Mouse (Mus musculus) hindbrain, embryonic 11.5 days (tissue): Measurements from ENCODE around the gene Ak5. TPM values are rescaled to one million over a fixed set of nuclear protein-coding genes. Genes with fewer than 3 reads are reported as not detected.

ENCODE experiments used
- polyA plus RNA-seq: library from polyadenylated mRNA; unstranded; fragments of >200 nt; fragmentation: Nextera tagmentation; extraction: Ambion mirVana; gene quantifications from 2 replicates; pipeline ENCODE4 v1.2.1, GENCODE M21; 2014

Ak5 gene
- polyA plus RNA-seq, 1 experiment from 2014 or later: 0.51 TPM

Other genes starting within 250 kb of the Ak5 start
- gene Pigk, start 45.7 kb upstream of the Ak5 start, polyA plus RNA-seq: 37.6 and 58.3 TPM in 2 replicates